Mouse (Mus musculus): ENCODE data around the gene Abhd2. TPM values are rescaled to one million over a fixed set of nuclear protein-coding genes. Genes with fewer than 3 reads are reported as not detected.
A peak's percentile ranks its signal among the peaks of the same experiment; 100 is the strongest.

The Abhd2 gene
- total RNA-seq (2021), result 10 to 100 TPM; 67.6 to 67.7 TPM

GRCm38 (mm10) chr7:79272789-79273718 is at the start of gene Abhd2:
TSS of gene Abhd2 (plus strand) at chr7:79273199.
- peak; percentile 100 for DNase-seq

GRCm38 (mm10) chr7:79225477-79225876 is 47.5 kb upstream of the Abhd2 start:
- no peak for DNase-seq

DNA sequence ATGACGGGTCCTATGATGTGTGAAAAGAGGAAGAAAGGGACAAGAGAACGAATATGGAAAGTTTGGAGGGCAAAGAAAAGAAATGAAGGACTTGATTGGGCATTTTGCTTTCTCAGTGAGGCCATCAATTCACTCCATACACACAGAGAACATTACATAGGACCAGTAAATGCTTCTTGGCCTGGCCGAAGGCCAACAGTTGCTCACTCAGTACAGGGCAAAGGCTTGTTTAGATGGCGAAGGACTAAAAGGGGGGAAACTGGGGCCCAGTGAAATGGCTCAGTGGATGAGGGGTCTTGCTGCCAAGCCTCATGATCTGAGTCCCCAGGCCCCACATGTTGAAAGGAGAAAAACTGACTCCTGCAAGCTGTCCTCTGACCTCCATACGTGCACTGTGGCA is 46.8 kb upstream of the Abhd2 start:
- DNase-seq, result no peak

GRCm38 (mm10) chr7:79226834-79227486 is 46.0 kb upstream of the Abhd2 start:
- no peak for DNase-seq

DNA sequence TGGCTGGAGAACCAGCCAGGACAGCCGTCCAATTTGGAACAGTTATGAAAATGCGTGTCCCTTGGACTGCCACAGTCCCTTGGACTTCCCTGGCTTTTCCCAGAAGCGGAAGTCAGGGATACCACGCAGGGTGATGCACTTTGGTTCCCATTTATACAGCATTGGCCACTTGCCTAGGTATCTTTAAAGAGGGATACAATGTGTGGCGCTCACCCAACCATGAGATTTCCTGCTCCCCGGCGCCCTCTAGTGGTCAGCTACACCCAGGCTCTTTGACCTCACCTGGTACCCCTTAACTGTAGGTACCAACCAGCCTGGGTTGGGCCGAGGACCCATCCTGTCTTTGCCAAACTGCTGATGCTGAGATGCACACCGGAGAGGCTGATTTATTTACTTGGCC is 44.5 kb upstream of the Abhd2 start:
- DNase-seq, result peak; percentile 72 to 76

GRCm38 (mm10) chr7:79231577-79231976 is 41.4 kb upstream of the Abhd2 start:
- DNase-seq, result no peak

GRCm38 (mm10) chr7:79232048-79232447 is 41.0 kb upstream of the Abhd2 start:
- DNase-seq, result no peak

DNA sequence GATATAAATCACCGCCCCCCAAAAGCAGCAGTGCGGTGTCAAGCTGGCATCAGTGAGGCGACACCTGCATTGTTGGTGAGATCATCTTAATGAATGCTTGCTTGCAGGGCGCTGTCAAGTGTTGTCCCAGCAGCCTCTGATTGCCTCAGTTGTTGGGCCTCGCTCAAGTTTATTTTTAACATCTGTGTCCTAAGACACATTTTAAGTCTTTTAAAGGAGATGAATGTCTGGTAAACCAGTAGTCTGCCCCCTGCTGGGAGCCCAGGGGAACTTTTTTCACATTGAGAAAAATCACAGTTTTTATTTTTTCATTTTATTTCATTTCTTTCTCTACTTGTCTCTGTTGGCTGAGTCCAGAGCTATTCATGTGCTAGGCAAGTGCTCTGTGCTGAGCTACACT is 34.3 kb upstream of the Abhd2 start:
- DNase-seq, result no peak

DNA sequence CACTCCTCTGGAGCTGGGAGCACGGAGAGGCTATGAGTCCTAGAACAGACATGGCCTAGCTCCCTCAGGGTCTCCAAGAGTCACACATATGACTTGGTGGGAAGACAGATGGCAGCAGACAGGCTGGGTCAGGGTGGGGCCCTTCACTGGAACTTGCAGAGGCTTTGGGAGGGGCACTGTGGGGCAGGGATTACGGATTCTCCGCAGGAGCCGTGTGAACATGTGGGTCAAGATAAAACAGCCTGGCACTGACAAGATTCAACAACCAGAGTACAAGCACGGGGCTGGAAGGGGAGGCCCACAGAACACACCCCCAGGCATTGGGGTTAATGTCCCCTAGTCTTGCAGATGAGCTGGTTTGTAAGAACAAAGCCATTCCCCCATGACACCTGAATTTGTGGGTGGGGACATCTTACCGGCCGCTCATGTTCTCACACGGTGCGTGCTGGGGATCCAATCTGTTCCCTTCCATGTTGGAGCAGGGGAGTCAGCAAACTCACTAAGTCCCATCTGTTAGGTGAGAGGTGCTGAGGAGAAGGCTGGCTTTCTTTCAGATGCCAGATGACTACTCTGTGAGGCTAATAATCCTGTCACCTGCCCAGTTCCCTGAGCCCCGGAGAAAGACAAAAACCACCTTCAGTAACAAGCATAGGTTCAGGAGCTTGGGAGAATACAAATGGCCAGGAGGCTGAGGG is 30.9 kb upstream of the Abhd2 start:
- no peak for DNase-seq

GRCm38 (mm10) chr7:79243236-79243635 is 29.8 kb upstream of the Abhd2 start:
- DNase-seq, result no peak

DNA sequence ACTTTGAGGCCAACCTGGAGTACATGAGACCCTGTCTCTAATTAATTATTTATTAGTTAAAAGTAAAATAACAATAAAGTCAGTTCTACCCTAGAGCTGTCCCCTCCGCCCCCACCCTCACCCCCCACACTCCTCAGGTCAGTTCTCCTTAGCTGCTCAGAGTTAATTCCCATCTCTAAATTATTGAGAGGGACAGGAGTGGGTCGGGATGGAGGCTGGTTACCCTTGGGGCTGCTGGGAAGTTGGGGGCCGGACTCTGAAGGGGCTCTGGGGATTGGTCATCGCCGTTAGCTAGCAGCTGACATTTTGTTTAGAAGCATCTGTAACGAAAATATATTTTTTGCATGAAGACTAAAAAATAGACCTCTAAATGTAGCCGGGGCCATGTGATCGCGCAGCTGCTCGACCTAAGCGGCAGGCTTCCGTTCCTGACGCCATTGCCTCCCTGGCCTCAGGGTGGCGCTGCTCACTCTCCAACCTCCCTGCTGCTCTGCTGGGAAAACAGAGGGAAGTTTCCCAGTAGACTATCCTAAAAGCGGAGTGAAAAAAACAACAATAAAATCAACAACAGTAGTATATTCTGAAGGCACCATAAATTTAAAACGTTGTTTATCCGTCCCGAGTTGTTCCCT is 26.8 kb upstream of the Abhd2 start:
- DNase-seq, result peak; percentile 53 to 68

DNA sequence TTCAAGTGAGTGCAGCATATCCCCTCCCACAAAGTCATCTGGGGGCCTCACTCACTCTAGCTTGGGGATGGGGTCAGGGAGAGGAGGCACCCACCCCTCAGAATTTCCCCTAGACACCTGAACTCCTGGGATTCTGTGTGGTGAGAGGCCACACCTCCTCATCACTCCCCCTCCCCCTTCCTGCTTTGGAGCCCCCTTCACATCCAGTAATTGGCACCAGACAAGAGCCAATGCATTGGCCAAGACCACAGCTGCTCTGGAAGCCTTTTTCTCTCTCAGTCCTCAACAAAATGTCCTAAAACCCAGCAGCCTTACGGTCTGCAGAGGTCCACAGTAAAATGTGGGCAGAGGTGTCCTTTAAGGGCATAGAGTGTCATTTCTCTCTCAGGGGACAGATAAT is 25.6 kb upstream of the Abhd2 start:
- DNase-seq, result no peak

GRCm38 (mm10) chr7:79247881-79248389 is 25.1 kb upstream of the Abhd2 start:
- no peak for DNase-seq

DNA sequence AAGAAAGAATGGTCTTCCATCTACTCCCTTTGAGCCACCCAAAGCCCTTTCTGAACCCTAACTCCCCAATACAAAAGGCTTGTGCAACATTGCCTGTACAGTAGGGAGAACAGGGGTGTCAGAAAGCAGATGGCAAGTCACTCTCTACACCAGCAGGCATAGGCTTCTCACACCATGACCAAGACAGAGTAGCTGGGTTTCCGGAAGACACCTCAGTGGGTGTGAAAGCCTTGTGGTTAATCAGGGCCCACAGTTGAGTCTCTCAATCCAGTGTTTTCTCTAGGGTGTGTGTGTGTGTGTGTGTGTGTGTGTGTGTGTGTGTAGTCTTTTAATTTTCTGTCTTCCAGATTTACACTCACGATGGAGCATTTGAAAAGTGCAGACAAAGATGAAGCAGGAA is 23.4 kb upstream of the Abhd2 start:
- no peak for DNase-seq

DNA sequence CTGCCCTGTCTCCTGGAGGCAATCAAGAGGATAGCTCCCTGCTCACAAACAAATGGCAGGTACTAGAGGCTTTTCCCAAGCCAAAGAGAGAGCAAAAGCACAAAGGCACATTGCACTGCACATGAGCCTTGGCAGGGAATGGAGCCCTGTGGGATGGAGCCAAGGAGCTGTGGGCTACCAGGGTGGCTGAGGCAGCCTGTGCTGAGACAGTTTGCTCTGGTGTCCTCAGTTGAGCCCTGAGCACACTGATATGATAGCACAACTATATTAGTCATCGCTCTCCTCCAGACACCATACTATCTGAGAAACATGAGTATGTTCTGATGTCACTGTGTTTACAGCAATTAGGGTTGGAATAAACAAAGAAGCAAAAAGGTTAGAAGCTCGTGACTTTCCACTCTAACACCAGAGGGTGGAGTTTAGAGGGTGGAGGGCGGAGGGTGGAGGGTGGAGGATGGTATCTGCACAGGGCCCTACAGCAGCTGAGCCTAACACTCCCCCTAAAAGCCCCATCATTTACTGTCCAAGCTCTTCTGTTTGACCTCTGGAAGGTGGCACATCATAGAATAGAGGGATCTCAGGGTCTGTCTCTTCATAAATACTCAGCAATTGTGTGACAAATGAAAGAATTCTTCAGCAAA is 18.6 kb upstream of the Abhd2 start:
- DNase-seq, result no peak

GRCm38 (mm10) chr7:79255350-79255749 is 17.6 kb upstream of the Abhd2 start:
- peak in 1 of 2 experiments; percentile 48 for DNase-seq

DNA sequence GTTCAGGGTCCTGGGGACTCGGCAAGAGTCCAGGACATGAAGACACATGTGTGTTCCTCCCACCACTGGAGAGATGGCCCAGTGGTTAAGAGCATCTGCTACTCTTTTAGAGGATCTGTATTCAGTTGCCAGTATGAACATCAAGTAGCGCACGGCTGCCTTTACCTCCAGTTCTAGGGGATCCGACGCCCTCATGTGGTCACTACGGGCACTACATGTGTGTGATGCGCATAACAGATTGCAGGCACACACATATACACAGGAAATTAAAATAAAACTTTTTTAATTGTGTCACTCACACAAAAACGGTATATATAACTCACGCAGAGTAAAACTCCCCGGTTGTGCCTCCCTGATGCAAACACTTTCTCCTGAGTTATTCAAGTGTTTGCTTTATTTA is 17.2 kb upstream of the Abhd2 start:
- no peak for DNase-seq

- DNase-seq, result no peak
Observed at GRCm38 (mm10) chr7:79256716-79257115, 16.3 kb upstream of the Abhd2 start.

DNA sequence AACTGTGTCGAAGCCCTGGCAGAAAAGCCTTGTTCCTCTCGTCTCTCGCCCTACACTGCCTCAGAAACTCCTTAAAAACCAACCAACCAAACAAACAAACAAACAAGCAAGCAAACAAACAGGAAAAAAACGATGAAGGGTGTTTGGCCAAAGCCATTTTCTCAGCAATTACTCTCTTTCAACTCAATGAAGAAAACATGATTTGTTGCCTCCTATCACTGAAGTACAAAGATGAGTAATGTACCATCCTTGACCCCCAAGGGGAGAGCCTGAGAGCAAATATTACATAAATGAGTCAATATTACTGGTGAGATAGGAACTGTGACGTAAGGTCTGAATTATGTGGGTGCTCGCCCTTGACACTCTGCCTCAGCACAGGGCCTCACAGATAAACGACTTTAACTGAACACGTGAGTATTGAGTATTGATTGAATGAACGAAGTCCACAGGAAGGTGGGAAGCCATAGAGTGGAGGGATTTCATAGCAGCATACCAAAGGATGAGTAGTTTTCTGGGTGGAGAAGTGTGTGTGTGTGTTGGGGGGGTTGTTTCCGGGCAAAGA is 13.9 kb upstream of the Abhd2 start:
- no peak for DNase-seq

DNA sequence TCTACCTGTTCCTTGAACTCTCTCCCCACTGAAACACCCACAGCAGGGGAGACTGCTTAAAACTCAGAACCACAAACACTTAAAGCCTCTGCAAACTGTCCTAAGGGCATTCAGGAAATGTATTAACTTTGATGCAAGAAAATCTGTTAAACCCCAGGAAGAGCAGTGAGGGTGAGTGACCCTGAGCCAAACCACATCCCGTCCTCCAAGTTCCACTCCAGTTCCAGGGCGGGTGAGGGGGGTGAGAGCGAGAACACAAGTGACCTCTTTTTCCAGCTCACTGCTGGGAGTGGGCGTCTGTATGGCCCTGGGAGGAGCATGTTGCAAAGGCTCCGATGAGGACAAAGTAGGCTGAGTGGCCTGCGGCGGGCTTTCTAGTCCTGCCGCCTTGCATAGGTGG is 10.5 kb upstream of the Abhd2 start:
- DNase-seq, result no peak

GRCm38 (mm10) chr7:79263776-79264175 is 9.2 kb upstream of the Abhd2 start:
- DNase-seq, result no peak

GRCm38 (mm10) chr7:79266228-79266627 is 6.8 kb upstream of the Abhd2 start:
- DNase-seq, result no peak

All from layer of hippocampus, postnatal 36 days (tissue).